Mouse (Mus musculus): ENCODE measurements around the gene Bspry.

The Bspry gene

GRCm38 (mm10) chr4:62480709-62481605 lies 1.1 kb downstream of the Bspry start:
- in situ Hi-C loops (cut with MseI, MboI): no loop called here

- in situ Hi-C loops (cut with MseI, MboI): no loop called here
These were observed 5.1 kb downstream of the Bspry start for GRCm38 (mm10) chr4:62484928-62485327.

- in situ Hi-C loops (cut with MseI, MboI): no loop called here
These were observed 5.8 kb downstream of the Bspry start for GRCm38 (mm10) chr4:62485450-62486161.

- in situ Hi-C loops (cut with MseI, MboI): no loop called here
These were observed 6.4 kb downstream of the Bspry start for GRCm38 (mm10) chr4:62486162-62486696.

DNA sequence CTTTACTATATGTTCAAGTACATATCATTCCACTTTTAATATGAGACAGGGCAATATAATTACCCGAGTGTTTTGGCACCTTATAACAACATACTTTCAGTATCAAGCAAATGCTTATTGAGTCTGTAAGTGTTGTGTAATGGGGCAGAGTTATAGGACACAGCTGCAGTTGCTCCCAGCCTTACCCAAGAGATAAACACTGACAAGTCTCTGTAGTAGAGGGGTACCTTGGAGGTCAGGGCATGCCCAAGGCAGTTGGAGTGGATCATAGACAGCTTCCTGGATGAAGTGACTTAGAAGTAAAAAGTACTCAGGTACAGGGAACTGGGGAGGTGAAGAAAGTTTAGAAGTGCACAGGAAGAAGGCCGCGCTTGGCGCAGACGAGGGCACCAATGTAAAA lies 7.3 kb downstream of the Bspry start:
- in situ Hi-C loops (cut with MseI, MboI): no loop called here

DNA sequence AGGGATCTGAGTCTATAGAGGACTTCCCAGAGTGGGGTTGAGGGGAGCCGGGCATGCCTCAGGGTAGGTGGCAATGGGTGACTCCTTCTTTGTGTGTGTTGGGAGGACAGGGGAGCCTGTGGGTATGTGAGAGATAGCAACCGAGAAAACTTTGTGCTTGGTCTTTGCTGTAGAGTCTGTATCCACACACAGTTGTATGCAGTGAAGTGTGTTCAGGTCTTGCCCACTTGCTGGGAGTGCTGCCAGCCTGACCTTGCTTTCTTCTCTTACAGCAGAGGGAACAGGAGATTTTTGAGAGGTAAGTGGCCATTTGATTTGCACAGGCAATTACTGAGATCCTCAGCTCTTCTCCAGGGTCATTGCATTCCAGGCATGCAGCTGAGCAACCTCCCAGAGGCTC lies 8.1 kb downstream of the Bspry start:
- in situ Hi-C loops (cut with MseI, MboI): no loop called here

DNA sequence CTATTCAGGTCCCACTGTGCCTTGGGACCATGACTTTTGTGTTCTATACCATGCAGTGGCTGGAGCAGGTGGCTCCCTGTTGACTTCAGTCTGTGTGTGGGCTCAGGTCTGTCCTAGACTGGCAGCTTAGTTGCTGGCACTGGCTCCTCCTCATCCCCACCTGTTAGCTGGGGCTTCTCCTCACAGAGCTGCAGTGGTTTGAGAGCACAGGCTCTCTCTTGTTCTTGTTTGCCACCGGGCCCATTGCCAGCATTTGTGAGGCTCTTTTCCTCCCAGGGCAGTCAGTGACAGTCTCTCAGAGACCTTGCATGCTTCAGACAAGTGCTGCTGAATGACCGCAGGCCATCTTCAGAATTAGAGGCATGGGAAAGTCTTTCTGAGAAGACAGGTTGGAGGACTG lies 12.8 kb downstream of the Bspry start:
- in situ Hi-C loops (cut with MseI, MboI): no loop called here

DNA sequence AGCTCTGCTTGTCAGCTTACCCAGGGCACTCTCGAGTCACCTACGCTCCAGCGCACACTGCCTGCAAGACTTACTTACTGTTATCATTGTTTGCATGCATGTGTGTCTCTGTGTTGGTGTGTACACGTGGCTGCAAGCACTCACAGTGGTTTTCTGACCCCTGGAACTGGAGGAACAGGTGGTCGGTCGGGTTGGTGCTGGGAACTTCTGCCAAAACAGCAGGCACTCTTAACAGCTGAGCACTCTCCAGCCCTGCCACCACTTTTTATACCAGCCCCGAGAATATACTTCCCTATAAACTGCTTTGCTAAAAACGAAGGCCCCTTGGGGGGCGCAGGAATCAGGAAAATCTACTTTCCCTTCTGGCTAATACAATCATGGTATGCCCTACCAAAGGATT lies 14.4 kb downstream of the Bspry start:
- in situ Hi-C loops (cut with MseI, MboI): no loop called here

GRCm38 (mm10) chr4:62495946-62496345 lies 16.1 kb downstream of the Bspry start:
- in situ Hi-C loops (cut with MseI, MboI): no loop called here

DNA sequence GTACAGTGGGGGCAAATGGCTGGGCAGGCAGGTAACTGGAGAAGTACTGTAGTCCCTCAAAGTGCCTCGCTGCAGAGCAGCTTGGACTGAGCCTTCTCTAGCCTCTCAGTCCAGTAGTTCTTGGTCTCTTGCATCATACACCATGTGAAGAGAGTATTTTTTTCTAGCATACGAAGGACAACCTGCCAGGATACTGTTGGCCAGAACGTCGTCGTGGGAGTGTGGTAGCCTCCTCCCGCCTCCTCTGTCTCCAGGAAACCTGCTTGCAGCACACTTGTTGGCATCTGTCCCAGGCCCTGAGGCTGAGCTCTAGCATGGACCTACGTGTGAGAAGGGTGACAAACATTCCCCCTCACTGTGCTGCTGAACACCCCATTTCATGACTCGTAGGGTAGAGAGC lies 17.0 kb downstream of the Bspry start:
- in situ Hi-C loops (cut with MseI, MboI): no loop called here

DNA sequence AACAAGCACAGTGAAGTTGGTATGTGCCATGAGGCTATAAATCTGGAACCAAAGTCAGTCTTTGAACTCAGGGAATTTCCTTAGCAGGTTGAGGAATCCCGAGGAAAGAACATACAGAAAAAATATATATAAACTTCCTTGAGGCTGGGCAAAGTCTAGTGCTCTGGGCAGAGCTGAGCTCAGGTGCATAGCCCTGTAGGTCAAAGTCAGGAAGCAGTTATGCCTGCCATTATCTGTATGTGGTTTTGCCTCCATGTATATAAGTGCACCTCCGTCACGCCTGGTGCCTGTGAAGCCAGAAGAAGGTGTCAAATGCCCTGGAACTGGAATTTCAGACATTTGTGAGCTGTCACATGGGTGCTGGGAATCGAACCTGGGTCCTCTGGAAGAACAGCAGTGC lies 20.9 kb downstream of the Bspry start:
- in situ Hi-C loops (cut with MseI, MboI): no loop called here

- in situ Hi-C loops (cut with MseI, MboI): no loop called here
These were observed 21.7 kb downstream of the Bspry start for GRCm38 (mm10) chr4:62501534-62501933.

- in situ Hi-C loops (cut with MseI, MboI): no loop called here
These were observed 22.3 kb downstream of the Bspry start for GRCm38 (mm10) chr4:62501964-62502732.

DNA sequence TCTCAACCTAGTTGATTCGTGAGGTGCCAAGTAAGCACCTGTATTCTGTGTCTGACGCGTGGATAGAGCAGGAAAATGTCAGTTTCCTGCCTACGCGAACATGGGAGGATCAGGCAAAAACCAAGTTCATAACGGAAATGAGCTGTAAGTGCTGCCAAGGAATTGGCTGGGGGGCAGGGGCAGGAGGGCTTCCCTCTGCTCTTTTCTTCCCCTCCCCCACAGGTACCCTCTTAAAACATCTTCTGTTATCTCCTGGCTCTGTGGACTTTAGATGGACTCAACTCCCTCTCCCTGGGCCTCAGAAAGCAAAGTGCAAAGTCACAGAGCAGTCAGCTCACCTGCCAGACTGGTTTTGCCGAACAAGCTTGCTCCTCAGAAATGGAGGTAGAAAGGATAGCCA lies 23.1 kb downstream of the Bspry start:
- in situ Hi-C loops (cut with MseI, MboI): no loop called here

DNA sequence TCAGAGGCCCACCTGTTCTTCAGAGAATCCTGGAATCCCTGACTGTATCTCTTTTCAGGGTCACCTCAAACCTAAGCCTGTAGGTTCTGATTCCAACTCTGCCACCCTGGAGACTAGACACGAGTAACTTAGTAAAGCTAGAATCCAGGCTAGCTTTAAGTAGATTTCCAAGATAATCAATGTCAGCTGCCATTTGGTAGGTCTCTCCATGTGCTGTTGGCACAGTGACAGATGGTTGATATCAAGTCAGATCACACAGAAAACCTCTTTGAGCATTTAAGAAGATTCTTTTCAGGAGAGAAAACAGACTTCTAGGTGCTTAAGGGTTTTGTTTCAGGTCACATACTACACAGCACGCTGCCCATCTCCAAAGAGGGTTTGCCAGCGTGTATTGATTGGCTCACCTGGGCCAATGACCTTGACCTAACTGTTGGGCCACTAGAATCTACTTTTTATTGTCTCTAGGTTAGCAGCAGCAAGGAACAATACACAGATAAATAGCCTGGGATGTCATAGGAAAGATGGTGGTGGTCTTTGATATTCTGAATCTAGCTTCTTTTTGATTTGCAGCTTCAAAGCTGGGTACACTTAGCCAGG lies 23.6 kb downstream of the Bspry start, which contains the start of gene Hdhd3:
TSS of gene Hdhd3 (minus strand) at position 94 of the 597 bp plus-strand sequence.
- in situ Hi-C loops (cut with MseI, MboI): no loop called here

DNA sequence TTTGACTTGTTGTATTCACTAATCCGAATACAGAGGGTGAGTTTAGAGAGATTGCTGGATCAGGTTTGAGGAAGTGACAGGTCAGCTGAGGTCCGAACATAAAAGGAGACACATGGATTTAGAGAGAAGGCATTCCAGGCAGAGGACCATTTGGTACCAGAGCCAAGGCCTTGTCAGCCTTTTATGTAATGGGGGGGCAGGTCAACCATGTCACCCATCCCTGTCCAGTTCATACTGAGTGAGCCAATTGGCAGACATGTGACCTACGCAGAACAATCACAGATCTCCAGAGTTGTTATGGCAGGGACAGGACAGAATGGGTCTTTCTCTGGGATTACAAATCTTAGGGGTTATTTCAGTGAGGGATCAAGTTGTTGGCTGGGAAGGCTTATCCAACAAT lies 26.1 kb downstream of the Bspry start:
- in situ Hi-C loops (cut with MseI, MboI): no loop called here

DNA sequence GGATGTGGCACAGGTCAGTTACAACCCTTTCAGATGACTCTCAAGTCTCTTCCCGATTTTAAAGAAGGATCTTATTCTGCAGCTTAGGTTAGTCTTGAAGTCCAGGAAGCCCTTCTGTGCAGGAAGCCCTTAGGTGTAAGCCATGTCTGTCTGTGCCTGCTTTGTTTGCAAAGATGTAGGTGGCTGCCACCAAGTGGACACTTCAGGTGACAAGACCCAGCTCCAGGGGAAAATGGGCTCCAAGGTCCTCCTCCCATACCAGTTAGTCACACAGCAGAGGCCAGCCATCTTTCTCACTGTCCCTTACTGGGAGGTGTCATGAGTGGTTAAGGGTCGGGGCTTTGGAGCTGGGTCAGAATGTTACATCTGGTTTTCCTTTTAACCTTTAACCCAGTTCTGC lies 26.9 kb downstream of the Bspry start:
- in situ Hi-C loops (cut with MseI, MboI): no loop called here

DNA sequence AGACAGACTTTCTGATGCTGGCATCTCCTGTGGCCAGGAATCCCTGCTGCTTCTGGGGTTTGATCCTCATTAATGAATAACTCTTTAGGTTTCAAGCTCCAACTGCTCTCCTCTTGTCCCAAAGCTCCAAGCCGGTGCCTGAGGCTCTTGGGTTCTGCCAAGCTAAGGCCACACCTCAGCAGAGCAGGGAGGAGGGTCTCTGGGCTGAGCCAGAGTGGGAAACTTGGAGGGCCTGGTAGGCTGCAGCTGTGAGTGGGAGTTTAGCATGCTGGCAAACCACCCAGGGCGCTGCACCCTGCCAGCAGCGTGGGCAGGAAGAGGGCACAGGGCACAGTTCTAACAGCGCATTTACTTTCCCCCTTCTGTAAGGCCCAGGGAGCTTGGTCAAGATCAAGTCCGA lies 29.0 kb downstream of the Bspry start:
- in situ Hi-C loops (cut with MseI, MboI): no loop called here

GRCm38 (mm10) chr4:62509946-62510345 lies 30.1 kb downstream of the Bspry start:
- in situ Hi-C loops (cut with MseI, MboI): no loop called here

DNA sequence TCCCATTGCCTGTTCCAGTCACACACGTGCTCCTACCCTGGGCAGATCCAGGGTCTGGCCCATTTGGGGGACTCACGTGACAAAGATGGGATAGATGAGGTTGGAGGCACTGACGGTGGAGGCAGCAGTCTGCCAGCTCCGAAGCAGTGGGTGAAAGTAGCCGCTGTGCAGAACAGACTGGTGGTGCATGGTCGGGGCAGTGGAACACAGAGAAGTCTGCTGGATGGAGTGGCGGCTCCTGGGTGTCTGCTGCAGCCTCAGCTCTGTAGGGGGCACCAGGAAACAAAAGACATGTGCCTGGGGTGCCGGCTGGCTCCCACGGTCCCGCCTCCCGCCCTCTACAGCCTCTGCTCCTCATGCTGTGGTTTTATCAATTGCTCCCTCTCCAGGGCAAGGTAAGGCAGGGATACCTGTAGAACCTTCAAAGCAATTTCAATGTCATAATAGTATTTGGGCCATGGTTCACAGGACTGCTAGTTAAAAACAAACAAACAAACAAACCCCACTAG lies 34.2 kb downstream of the Bspry start:
- in situ Hi-C loops (cut with MseI, MboI): no loop called here

- in situ Hi-C loops (cut with MseI, MboI): no loop called here
These were observed 35.1 kb downstream of the Bspry start for GRCm38 (mm10) chr4:62514995-62515394.
